Mouse (Mus musculus) midbrain, embryonic 13.5 days (tissue): ENCODE measurements around the gene Grb10. TPM values are rescaled to one million over a fixed set of nuclear protein-coding genes. Genes with fewer than 3 reads are reported as not detected.

Source experiments
- ATAC-seq: fragments of 200-750 bp; cut with Nextera tagmentation; 2 replicates; pipeline ENCODE4 v1.8.0; 2017; ENCODE audit warnings: mild to moderate bottlenecking, moderate TSS enrichment, moderate library complexity
- H3K27ac ChIP-seq: fragments of 300-500 bp; sonication (generic); 2 replicates; pipeline ENCODE4 v1.5.1; 2015; ENCODE audit warnings: inconsistent platforms, mild to moderate bottlenecking, moderate library complexity
- H3K27me3 ChIP-seq: fragments of 300-500 bp; sonication (generic); 2 replicates; pipeline ENCODE4 v1.6.1; 2015; ENCODE audit warnings: mild to moderate bottlenecking, inconsistent platforms
- H3K36me3 ChIP-seq: fragments of 300-500 bp; sonication (generic); 2 replicates; pipeline ENCODE4 v1.6.1; 2015; ENCODE audit warnings: mild to moderate bottlenecking, inconsistent platforms
- H3K4me1 ChIP-seq: fragments of 300-500 bp; sonication (generic); replicated peaks from 2 replicates; pipeline ENCODE4 v1.6.1; 2015; ENCODE audit warnings: inconsistent platforms
- H3K4me2 ChIP-seq: fragments of 300-500 bp; sonication (generic); replicated peaks from 2 replicates; pipeline ENCODE4 v1.6.1; 2015; ENCODE audit warnings: moderate library complexity, mild to moderate bottlenecking, inconsistent platforms
- H3K4me3 ChIP-seq: fragments of 300-500 bp; sonication (generic); replicated peaks from 2 replicates; pipeline ENCODE4 v1.5.1; 2015; ENCODE audit warnings: mild to moderate bottlenecking, inconsistent platforms
- H3K9ac ChIP-seq: fragments of 300-500 bp; sonication (generic); replicated peaks from 2 replicates; pipeline ENCODE4 v1.6.1; 2015; ENCODE audit warnings: mild to moderate bottlenecking, inconsistent platforms
- H3K9me3 ChIP-seq: fragments of 300-500 bp; sonication (generic); 2 replicates; pipeline ENCODE4 v1.6.1; 2016; ENCODE audit warnings: mild to moderate bottlenecking, inconsistent platforms
- WGBS: fragments of 180-500 bp; shearing (Covaris S2); methylation state at CpG from one replicate; pipeline ENCODE4 v1.1.7; 2015; 5-methylcytosine and 5-hydroxymethylcytosine counted together
- polyA plus RNA-seq: library from polyadenylated mRNA; unstranded; fragments of >200 nt; fragmentation: Nextera tagmentation; extraction: Ambion mirVana; gene quantifications from 2 replicates; pipeline ENCODE4 v1.2.1, GENCODE M21; 2015

Grb10 gene
- 132 and 149 TPM in 2 replicates for polyA plus RNA-seq

DNA sequence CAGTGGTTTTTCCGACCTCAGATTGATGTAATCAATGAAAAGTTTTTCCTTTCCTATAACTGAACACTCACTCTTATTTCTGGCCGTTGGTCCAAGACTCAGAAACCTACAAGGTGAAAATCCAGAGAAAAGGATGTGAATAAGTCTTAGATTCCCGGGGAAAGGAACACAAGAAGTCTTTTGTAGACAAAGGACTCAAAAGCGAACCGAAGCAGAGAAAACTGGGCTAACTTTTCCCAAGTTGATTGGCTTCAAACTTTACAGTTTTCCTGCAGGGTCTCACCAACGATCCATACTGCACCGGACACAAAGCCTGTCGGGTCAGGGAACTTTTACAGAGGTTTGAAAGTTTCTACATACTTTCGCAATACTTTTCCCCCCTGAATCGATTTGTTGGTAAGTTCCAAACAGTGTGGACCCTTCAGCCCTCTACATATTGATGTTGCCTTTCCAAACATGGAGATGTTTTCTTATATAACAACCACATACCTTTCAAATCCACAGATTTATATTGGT is at the start of gene Grb10:
Gene Grb10, minus strand, starts transcription at position 214 of the 516 bp plus-strand sequence.
- ATAC-seq = no peak
- Histone ChIP-seq H3K27me3 (peaks cover 99% of the 10 kb centered on the region), H3K27ac (peak within 1 kb of the TSS; percentile 68), H3K36me3 (no peaks in the 10 kb centered on the region), H3K4me2 (peak within 1 kb of the TSS; percentile 58), H3K4me1 (peaks cover 7% of the 10 kb centered on the region; the same call in 1 of the 2 replicates), H3K4me3 (peak within 1 kb of the TSS; percentile 59), H3K9me3 (no peaks in the 10 kb centered on the region), H3K9ac (peak within 1 kb of the TSS; percentile 78; the same call in 1 of the 2 replicates)
- 21% methylated on average over 10 of the region's 10 CpGs for WGBS

DNA sequence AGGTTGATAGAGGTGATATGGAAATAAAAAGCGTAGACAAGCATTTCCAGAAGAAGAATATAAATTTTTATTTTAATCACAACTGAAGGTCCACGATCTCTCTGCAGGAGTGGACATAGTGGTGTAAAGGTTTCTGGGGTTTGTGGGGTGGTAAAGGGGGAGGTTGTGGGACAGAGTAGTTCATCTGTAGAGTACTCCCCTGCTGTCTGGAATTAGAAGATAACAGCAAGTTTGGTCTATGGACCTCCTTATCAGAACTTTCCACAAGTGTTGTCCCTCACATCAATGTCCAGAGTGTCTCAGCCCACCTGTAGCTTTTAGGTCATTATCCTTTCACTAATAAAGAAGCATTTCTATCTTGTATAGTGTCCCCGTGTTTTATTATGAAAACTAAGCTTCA is 43.2 kb upstream of the Grb10 start:
- Histone ChIP-seq H3K4me2 (no peak overlapping the region), H3K9me3 (0 out of 2 replicates have a peak, but pooled peaks cover 3% of the 10 kb centered on the region), H3K4me3 (no peak overlapping the region), H3K9ac (no peak overlapping the region), H3K36me3 (no peaks in the 10 kb centered on the region), H3K4me1 (no peaks in the 10 kb centered on the region), H3K27ac (no peak overlapping the region), H3K27me3 (no peaks in the 10 kb centered on the region)
- 84% methylated on average over 3 of the region's 3 CpGs for WGBS
- no peak for ATAC-seq

DNA sequence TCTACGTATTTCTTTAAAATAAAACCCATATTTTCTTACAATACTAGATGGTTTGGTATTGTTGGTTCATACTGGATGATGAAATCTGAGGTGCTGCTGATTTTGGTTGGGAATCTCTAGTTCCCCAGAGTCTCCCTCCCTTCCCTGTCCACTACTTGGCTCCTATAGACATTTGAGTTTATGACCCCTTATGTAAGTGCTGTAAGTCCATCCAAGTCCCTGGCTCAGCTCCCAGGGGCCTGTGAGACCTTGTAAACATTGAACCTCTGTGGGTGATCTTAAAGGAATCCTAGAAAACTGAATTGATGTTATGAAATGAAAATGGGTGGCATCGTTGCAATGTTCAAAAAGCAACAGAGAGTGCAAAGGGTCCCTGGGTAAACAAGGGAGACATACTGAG is 40.7 kb upstream of the Grb10 start:
- ATAC-seq = no peak
- H3K9ac ChIP-seq = no peak overlapping the region
- H3K27ac ChIP-seq = no peak overlapping the region
- H3K27me3 ChIP-seq = no peaks in the 10 kb centered on the region
- no peak overlapping the region for H3K4me2 ChIP-seq
- no peaks in the 10 kb centered on the region for H3K4me1 ChIP-seq
- H3K4me3 ChIP-seq = no peak overlapping the region
- H3K36me3 ChIP-seq = no peaks in the 10 kb centered on the region
- 87% methylated on average over 2 of the region's 2 CpGs for WGBS
- 0 out of 2 replicates have a peak, but pooled peaks cover 3% of the 10 kb centered on the region for H3K9me3 ChIP-seq

DNA sequence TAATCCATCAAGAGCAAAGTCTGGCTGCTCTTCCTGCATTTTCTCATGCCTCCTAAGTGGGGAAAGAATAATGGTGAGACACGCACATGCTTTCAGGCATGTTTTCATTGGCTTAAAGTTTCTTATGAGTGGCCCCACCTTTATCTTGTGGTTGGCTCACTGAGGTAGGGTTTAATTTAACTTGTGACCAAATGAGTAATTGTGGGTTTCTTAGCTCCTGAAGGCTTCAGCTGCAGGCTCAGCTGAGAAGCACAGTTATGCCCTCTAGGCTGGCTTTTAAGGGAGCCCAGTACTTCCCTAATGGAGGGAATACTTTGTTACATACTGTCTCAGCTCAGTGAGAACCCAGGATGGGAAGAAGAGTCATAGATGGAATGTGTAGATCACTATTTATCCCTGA is 37.0 kb upstream of the Grb10 start:
- H3K4me1 ChIP-seq = no peaks in the 10 kb centered on the region
- H3K4me2 ChIP-seq = no peak overlapping the region
- no peaks in the 10 kb centered on the region for H3K9me3 ChIP-seq
- no peak overlapping the region for H3K4me3 ChIP-seq
- H3K36me3 ChIP-seq = no peaks in the 10 kb centered on the region
- ATAC-seq = no peak
- H3K9ac ChIP-seq = no peak overlapping the region
- 97% methylated on average over 1 of the region's 1 CpGs for WGBS
- no peak overlapping the region for H3K27ac ChIP-seq
- H3K27me3 ChIP-seq = no peaks in the 10 kb centered on the region

DNA sequence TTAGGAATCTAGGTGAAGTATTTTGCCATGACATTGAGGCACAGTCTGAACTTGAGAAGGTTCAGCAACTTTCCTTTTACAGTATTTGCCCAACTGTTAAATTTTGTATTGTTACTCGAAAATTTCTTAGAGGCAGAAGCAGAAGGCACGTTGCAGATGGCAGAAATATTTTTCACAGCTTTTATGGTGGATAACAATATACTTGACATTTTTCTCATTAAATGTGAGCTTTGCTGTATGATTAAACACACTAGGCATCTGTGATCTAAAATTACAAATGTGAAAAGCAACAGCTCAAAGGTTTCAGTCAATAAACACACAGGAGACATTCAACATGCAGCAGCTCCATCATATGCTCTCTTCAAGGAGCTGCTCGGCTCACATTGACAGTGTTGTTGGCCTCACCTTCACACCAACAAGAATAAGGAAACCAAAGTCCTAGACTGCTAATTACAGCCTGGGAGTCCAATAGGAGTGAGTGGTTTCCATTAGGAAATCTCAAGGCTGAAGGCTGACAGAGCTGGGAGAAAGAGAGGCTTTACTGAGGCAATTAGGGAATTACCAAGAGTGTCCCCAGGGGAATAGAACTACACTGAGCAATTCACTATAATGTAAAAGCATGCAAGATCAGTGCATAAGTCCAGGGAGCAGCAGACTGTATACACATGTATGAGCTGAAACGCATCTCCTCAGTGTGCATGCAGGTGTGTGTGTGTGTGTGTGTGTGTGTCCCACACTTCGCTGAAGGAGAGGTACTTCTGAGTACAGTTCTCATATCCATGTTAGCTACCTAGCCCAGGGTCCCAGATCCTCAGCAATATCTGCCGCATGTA is 35.1 kb upstream of the Grb10 start:
- ATAC-seq = peak; percentile 40; the same call in 1 of the 2 replicates

DNA sequence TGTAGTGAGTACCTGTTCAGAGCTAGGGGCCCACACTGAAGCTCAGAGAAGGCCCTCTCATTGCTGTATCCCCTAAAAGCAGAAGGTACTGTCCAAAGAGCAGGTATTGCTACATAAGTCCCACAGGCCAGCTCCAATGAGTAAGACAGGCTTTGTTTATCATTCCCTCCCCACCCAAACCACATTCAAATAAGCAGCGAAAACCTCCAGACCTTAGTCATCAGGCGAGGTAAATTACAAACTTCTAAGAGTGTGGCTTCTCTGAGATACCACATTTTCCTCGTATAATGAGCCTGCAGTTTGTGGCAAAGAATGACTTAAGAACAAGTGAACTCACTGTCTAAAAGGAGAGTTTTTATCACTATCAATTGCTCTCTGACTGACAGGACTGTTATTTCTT is 33.8 kb upstream of the Grb10 start:
- no peak for ATAC-seq
- H3K9ac ChIP-seq = no peak overlapping the region
- H3K4me2 ChIP-seq = no peak overlapping the region
- no peak overlapping the region for H3K27ac ChIP-seq
- no peak overlapping the region for H3K4me3 ChIP-seq
- no peaks in the 10 kb centered on the region for H3K36me3 ChIP-seq
- no peaks in the 10 kb centered on the region for H3K9me3 ChIP-seq
- H3K27me3 ChIP-seq = no peaks in the 10 kb centered on the region
- WGBS = 91% methylated on average over 3 of the region's 3 CpGs
- H3K4me1 ChIP-seq = no peaks in the 10 kb centered on the region

More for the DNA sequence above, 35.1 kb upstream of the Grb10 start:
- H3K27me3 ChIP-seq = no peaks in the 10 kb centered on the region
- H3K4me2 ChIP-seq = no peak overlapping the region
- WGBS = 85% methylated on average over 6 of the region's 6 CpGs
- H3K9ac ChIP-seq = no peak overlapping the region
- no peaks in the 10 kb centered on the region for H3K4me1 ChIP-seq
- no peak overlapping the region for H3K27ac ChIP-seq
- no peak overlapping the region for H3K4me3 ChIP-seq
- no peaks in the 10 kb centered on the region for H3K36me3 ChIP-seq
- no peaks in the 10 kb centered on the region for H3K9me3 ChIP-seq

DNA sequence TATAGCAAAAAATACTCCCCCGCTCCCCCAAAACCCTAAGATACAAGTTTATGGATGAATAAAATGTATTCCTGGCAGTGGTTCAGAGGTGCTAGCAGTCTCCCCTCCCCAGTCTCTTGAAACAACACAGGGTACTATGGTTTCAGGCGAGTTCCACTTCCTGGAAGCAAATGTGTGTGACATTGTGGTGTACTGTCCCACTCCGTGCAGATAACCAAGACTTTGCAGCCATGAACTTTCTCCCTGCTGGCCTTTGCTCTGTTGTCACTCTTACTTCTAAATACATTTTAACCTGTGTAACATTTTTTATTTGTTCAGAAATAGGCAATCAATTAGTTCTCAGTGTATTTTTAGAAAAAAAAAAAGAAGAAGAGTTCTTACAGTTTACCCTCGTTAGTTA is 20.5 kb upstream of the Grb10 start:
- Histone ChIP-seq H3K9ac (no peak overlapping the region), H3K36me3 (no peaks in the 10 kb centered on the region), H3K27me3 (no peaks in the 10 kb centered on the region), H3K4me3 (no peak overlapping the region), H3K4me2 (no peak overlapping the region), H3K4me1 (no peaks in the 10 kb centered on the region), H3K27ac (no peak overlapping the region), H3K9me3 (no peaks in the 10 kb centered on the region)
- no peak for ATAC-seq
- 81% methylated on average over 4 of the region's 4 CpGs for WGBS

DNA sequence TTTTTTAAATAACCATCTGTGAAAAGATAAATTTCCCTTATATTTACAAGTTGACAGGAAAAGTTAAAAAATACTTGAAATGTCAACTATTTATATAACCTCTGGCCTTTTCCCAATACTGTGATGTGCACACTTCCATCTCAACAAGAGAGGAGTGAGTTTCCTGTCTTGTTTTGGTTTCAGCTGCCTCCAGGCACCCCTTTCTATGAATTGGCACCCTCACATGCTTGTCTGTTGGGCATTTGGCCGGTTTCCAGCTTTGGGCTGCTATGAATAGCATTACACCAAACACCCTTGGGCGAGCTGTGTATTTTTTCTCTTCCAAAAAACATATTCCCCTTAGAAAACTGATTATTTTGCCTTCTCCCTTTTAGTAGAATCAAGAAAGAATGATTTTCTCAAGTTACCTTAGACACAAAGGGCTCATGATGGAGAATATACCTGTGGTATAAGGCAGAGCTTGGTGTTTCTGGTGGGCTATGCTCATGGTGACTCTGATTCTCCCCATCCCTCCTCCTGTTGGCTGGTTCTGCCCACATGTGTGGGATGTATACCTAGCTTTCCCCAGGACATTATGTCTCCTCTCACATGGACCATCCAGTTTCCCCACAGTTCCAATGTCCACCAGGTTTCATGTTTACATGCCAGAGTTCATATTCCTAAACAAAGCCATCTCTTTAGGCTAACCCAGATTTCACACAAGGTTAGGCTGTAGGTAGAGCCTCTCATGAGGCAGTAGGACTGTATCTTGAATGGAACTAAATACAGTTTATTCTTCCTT is 10.3 kb upstream of the Grb10 start:
- Histone ChIP-seq H3K36me3 (no peaks in the 10 kb centered on the region), H3K4me2 (no peak overlapping the region), H3K27ac (no peak overlapping the region), H3K4me1 (no peaks in the 10 kb centered on the region), H3K4me3 (no peak overlapping the region), H3K27me3 (no peaks in the 10 kb centered on the region; the same call in 1 of the 2 replicates), H3K9ac (no peak overlapping the region), H3K9me3 (no peaks in the 10 kb centered on the region)
- 75% methylated on average over 2 of the region's 2 CpGs for WGBS
- no peak for ATAC-seq

DNA sequence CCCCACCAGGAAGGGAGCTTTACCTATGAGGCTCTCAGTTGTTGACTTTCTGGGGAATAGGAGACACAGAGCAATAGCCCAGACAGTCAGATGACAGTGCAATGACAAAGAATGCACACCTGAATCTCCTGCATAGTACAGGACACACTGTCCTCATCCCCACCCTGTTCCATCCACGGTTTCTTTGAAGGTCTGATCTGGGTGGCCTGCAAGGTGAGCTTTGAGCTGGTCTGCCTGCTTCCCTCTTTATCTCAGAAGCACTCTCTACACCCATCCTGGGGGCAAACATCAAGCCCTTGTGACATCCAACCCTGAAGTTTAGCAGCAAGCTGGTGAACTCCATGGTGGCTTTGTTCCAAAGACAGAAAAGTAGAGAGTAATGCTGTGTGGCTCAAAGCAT is 9.7 kb upstream of the Grb10 start:
- H3K4me1 ChIP-seq = no peaks in the 10 kb centered on the region
- WGBS = 77% methylated on average over 1 of the region's 1 CpGs
- no peak overlapping the region for H3K4me2 ChIP-seq
- no peak for ATAC-seq
- no peak overlapping the region for H3K4me3 ChIP-seq
- H3K27ac ChIP-seq = no peak overlapping the region
- H3K36me3 ChIP-seq = no peaks in the 10 kb centered on the region
- peaks cover 6% of the 10 kb centered on the region for H3K27me3 ChIP-seq
- H3K9ac ChIP-seq = no peak overlapping the region
- no peaks in the 10 kb centered on the region for H3K9me3 ChIP-seq

DNA sequence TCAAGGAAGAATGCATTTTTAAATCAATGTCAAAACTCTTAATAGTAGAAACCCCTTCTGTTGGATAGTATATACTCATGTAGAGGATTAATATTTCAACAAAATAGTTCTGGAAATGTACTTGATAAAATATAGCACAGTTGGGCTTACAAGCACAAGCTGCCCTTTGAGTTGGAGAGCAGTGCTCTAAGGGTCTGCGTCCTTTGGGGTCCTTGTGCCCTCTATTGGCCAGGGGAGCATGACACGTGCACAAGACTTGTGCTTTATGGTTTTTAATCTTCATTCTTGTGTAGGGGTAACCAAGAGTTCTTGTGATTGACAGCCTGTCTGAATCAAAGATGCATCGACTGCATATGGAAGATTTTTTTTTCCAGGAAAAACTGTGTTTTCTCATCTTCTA is 5.8 kb upstream of the Grb10 start:
- WGBS = 46% methylated on average over 3 of the region's 3 CpGs
- no peak overlapping the region for H3K4me3 ChIP-seq
- no peaks in the 10 kb centered on the region for H3K36me3 ChIP-seq
- H3K4me2 ChIP-seq = no peak overlapping the region
- ATAC-seq = no peak
- H3K4me1 ChIP-seq = no peaks in the 10 kb centered on the region
- no peak overlapping the region for H3K9ac ChIP-seq
- H3K27me3 ChIP-seq = peaks cover 44% of the 10 kb centered on the region
- H3K27ac ChIP-seq = no peak overlapping the region
- no peaks in the 10 kb centered on the region for H3K9me3 ChIP-seq

DNA sequence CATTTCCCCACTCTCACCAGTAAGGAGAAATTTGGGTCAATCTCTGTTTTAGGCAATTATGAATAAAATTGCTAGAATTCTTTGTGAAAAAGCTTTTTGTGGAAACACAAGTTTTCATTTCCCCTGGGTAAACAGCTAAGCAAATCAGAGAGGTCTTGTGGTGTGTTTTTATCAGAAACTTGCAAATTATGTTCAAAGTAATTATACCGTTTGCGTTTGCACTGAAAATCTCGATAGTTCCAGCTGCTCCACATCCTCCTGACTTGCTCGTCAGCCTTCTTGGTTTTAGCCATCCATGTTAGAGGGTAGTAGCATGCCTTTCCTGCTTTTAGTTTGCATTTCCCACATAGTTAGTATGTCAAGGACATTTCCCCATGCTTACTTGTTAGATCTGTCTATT is 3.3 kb upstream of the Grb10 start:
- WGBS = 88% methylated on average over 4 of the region's 4 CpGs
- H3K9ac ChIP-seq = no peak overlapping the region

DNA sequence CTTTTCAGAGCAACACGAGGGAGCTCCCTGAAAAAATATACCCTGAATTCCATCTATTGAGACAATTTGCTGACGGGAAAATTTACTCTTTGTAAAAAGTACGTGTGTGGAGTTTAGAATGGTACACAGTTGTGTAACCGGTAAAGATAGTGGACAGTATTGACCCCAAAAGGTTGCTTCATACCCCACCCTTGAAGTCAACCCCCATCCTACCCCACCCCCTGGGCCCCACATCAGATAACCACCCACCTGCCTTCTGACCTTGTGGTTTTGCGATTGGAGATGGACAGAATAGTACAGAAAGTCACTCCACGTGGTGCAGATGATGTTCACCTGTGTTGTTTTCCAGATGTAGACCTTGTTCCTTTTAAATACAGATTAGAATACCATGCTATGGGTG is 2.9 kb upstream of the Grb10 start:
- Histone ChIP-seq H3K27me3 (peaks cover 72% of the 10 kb centered on the region), H3K4me2 (no peak overlapping the region), H3K27ac (no peak overlapping the region), H3K4me1 (peaks cover 5% of the 10 kb centered on the region; the same call in 1 of the 2 replicates), H3K36me3 (no peaks in the 10 kb centered on the region), H3K9me3 (no peaks in the 10 kb centered on the region), H3K9ac (no peak overlapping the region), H3K4me3 (no peak overlapping the region)
- no peak for ATAC-seq
- WGBS = 83% methylated on average over 6 of the region's 6 CpGs

More for the DNA sequence above, 3.3 kb upstream of the Grb10 start:
- Histone ChIP-seq H3K36me3 (no peaks in the 10 kb centered on the region), H3K4me2 (no peak overlapping the region), H3K9me3 (no peaks in the 10 kb centered on the region), H3K4me1 (peaks cover 5% of the 10 kb centered on the region; the same call in 1 of the 2 replicates), H3K27me3 (peaks cover 68% of the 10 kb centered on the region), H3K27ac (no peak overlapping the region), H3K4me3 (no peak overlapping the region)
- ATAC-seq = no peak
